Mouse (Mus musculus) erythroid progenitor cell, adult 5-6 weeks (primary cell): ENCODE measurements around the gene Adamts14. TPM values are rescaled to one million over a fixed set of nuclear protein-coding genes. Genes with fewer than 3 reads are reported as not detected.

Experiments used
- ATAC-seq: replicated peaks from 2 replicates; pipeline ENCODE4 v1.8.0; 2016; ENCODE audit warnings: moderate number of reproducible peaks, mild to moderate bottlenecking, moderate TSS enrichment, inconsistent platforms; ENCODE audit not compliant: poor library complexity, low FRiP score, severe bottlenecking
- total RNA-seq, 2 experiments: library from RNA; stranded (forward) in 1 of 2; stranded (reverse) in 1 of 2; fragments of 150-400 nt in 1 of 2; fragments of 186-747, 209-891 nt in 1 of 2; gene quantifications; 2 replicates each; pipeline versions ENCODE4 v1.2.3 to v1.2.4; 2015 to 2017; ENCODE audit warnings: low replicate concordance in 2 of 2

The Adamts14 gene
- total RNA-seq, 2 experiments from 2014 or later, result 1.3 TPM; not detected in 1

DNA sequence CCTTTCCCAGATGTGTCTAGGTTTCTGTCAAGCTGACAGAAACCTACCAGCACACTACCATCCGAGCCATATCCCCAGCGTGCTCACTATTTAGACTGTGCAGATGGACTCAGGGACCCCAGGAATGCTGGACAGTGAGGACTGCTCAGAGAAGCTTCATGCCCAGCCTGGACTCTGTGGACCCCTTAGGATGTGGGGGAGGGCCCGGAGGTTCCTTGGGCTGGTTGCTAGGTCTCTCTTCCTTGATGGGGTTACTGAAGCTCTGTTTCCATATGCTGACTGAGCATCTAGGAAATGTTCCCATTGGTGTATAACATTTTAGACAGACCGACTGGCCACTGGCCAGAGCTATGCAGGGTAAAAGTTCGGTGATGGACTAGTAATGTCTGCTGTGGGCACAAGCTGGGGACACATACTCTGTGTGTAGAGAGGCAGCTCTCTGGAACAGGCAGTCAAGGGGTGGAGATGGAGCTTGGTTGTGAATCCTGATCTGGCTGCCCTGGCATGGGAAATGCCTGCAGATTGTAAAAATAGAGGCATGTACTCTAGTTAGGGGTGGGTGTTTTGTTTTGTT lies 77.4 kb downstream of the Adamts14 start:
- ATAC-seq, result no peak

DNA sequence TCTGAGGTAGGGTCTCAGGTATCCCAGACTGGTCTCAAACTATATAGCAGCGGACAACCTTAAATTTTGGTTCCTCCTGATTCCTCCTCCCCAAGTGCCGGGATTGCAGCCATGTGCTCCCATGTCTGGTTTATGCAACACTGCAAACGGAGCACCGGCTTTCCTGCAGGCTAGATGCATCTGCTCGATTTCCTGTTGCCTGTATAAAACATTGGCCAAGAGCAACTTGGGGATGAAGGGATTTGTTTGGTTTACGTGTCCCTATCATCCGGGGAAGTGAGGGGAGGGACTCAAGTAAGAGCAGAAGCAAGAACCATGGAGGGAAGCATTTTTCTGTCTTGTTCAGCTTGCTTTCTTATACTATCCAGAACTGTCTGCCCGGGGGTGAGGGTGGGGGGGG lies 78.0 kb downstream of the Adamts14 start:
- ATAC-seq, result no peak

DNA sequence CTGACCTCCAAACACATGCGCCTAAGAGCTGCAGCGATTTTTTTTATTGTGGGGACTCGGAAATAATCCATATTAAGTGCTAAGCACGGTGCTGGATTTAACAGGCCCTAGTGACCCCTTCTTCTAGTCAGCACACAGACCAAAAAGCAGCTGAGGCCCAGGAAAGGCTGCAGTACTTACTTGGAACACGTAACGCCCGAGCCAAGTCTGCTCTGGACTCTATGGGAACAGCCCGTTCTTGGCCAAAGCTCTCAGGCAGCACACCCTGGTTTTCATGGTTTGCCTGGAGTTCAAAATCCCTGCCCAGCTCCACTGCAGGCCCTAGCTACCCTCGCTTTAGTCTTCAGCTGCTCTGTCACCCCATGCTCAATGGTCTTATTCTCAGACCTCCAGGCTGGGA lies 78.6 kb downstream of the Adamts14 start:
- no peak for ATAC-seq

DNA sequence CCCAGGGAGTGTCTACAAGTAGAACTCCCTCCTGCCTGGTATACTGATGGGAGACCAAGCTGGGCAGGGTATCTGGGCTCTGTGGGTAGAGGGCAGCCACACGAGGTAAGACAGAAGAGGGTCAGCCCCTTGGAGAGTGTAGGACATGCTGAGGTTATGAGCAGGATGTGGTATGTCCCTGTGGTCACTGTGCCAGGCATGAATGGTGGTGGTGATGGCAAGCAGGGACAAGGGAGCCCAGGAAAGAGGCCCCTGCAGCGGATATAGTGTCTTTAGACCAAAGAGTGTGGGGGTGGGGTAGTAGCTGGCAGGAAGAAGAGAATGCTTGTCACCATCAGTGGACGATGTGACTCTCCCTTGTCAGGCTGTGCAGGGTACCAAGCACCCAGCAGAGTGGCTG lies 85.2 kb downstream of the Adamts14 start:
- ATAC-seq, result no peak

DNA sequence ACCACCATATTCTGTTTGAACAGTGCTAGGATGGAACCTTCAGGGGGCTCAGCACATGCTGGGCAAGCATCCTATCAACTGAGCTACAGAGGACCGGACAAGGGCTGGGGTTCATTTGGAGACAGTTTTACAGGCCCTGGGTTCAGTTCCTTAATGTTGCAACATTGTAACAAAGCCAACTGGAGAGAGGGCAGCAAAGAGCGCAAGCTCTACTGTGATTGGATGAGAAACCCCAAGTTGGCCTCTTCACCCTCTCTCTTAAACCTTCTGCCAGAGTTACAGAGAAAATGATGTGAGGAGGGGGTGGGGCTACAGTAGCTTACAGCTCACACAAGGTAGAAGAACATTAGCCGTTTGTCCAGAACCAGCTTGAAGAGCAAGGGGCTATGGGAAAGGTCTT lies 86.2 kb downstream of the Adamts14 start:
- no peak for ATAC-seq

DNA sequence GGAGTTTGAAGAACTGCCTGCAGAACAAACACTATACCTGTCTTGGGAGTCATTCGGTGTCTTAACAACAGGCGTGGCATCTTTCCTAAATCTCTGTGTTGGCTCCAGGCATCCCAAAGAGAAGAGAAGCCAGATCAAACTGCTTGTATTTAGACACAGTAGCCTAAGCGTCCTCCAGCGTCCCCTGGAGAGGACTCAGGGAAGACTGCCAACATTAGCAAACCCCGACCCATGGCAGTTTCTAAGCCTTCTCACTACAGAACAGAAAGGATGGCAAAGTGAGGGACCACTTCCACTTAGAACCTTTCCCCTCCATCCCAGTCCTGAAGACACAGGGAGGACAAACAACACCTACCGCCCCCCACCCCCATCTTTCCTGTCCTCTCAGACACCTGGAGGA lies 93.3 kb downstream of the Adamts14 start:
- ATAC-seq, result no peak

DNA sequence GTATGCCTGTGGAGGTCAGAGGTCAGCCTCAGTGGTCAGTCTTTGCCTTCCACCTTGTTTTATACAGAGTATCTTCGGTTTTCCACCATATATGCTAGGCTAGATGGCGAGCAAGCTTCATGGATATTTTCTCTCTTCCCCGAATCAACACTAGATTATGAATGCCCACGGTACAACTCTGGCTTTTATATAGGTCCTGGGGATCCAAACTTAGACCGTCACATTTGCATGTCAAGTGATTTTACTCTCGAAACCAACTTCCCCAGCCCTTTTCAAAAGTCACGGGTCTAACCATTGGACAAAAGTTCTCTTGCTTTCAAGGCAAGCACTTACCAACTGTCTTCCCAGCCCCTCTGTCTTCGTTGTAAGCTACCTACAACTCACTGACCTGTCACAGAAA lies 94.6 kb downstream of the Adamts14 start:
- no peak for ATAC-seq

DNA sequence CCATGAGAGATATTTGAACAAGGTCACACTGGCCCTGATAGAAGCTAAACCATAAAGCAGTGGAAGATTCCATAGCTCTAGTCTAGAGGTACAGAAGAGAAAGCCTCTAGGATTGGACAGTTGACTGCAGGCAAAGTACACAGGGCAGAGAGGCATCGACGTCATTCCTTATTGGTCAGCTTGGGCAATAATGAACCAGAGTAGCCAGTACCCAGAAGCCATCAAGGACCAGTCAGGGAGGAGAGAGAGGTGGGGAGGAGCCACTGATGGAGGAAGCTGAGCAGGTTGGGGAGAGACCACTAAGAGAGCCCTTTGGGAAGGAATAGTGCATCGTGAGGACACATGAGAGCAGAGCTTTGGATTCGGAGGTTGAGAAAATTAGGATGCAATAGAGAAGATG lies 95.5 kb downstream of the Adamts14 start:
- ATAC-seq, result no peak

DNA sequence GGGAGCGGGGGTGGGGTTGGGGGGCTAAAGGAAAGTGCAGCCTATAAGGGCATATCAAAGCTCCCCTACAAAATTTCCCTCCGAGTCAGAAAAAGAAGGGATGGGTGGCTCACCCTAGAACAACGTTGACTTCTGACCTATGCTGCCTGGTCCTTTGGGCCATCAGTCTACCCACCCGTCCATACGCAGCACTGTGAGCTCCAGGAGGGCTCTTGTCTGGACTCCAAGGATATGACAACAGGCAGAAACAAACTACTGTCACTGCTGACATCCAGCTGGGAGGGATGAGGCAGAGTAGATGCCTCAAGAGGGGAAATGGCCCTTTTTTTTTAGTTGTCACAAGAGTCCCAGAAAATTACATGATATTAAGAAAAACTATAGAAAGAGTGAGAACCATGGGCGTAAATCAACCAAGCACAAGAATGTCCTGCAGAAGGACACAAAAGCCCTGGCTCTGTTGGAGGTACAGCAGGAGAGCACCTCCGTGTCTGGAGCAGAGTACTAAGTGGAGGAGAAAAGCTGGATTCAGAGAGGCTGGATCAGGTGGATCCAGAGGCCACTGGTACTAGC lies 96.9 kb downstream of the Adamts14 start:
- no peak for ATAC-seq

DNA sequence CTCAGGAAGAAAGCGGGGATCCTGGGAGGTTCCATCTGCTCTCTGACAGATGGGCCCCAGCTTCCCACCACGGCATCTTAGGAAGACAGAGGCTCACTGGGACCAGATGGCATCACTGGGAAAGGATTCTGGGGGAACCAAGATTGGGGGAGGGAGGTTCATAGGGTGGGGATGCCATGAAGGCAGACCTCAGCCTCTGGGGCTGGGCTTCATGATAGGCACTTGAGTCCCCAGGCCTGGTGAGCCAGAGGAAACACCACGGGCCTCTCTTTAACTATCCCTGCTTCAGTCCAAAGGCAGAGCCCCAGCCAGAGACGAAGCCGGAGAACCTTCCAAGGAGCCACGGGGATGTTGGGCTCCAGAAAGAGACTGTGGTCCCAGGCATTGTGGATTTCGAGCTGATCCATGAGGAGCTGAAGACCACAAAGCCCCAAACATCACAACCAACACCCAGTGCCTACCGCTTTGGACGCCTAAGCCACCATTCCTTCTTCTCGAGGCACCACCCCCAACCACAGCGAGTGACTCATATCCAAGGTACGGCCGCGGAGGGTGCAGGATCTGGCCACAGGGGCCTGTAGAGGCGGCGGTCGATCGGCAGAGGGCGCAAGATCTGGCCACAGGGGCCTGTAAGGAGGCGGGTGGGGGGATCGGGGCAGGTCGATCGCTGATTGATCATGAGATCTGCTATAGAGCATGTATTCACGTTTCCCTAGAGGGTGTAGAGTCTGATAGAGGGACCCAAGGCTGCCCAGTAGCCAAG lies 97.6 kb downstream of the Adamts14 start:
- no peak for ATAC-seq

DNA sequence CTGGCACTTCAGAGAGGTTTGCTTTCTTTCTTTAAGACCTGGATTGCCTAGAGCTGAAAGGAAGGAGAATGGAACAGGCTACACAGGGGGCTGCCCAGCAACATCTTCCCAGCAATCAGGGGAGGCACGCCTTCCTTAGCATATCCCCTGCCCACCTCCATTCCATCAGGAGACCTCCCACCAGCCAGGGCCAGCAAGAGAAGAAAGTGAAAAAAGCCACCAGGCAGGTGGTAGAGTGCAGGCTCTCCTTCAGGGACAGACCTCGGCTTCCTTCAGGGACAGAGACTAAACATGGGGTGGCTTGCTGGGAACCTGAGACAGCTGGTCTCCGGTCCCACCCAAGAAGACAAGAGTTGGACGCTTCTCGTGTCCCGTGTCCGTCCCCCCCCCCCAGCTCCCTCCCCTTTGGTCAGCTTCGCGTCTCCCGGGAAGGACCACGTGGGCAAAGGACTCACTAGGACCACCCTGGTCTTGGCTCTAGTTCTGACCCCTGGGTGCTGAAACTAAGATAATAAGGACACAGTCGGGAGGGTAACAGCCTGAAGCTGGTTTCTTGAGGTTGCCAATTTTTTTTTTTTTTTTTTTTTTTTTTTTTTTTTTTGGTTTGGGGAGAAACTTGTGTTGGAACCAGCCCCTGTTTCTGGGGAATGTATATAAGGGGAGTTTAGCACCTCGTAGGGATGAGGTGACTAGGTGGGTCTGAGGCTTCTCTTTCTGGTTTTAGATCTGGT lies 98.4 kb downstream of the Adamts14 start:
- no peak for ATAC-seq

DNA sequence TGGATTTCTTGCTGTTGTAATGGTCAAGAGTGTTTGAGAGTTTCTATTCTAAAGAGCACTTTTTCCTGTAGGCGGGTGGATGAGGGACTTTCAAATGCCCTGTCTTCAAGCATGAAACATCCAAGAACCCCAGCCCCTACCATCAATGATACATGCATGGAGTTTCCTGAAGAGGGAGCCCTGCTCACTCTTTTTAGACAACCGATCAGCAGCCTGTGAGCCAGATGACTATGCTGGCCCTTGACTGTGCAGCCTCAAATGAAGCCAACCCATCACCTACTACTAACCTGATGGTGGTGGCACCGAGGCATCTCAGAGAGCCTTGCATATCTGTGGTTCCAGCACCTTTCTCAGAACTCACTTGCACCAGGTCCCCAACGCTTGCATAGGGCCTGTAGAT lies 100.7 kb downstream of the Adamts14 start:
- ATAC-seq, result no peak

DNA sequence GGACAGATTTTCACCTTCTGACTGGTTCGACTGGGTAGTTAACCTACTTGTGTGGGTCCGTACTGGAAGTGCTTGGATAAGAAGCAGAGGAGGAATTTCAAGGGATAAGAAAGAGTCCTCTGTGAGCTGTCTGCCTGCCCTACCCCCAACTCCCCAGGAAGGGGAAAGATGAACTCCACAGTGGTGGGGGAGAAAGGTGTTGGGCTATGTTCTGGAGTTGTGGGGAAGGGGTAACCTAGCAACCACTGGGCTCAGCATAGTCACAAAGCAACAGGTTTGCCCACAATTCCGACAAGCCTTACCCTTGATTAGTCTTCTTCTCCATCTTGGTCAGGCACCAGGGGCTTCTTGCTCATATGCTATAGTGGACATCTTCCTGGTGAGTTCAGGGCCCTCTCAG lies 101.6 kb downstream of the Adamts14 start, which contains the start of gene Tbata:
Gene Tbata, plus strand, starts transcription at position 301 of the 400 bp plus-strand sequence.
- ATAC-seq, result no peak

DNA sequence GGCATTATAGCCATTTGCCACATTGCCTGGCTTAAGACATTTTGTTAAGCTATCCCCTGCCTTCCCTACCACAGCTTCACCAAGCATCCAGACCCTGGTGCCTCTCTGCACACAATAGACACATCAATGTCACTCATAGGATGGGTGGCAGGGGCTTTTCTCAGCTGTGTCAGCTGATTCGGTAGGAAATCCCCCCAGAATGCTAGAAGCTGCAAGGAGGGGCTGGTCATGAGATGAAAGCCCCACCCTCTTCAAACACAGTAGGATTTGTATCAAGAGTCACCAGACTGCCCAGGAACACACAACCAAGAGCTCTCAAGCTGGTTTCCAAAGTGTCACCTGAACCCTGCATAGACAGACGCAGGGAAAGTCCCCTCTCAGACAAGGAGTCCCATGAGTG lies 104.8 kb downstream of the Adamts14 start:
- no peak for ATAC-seq

DNA sequence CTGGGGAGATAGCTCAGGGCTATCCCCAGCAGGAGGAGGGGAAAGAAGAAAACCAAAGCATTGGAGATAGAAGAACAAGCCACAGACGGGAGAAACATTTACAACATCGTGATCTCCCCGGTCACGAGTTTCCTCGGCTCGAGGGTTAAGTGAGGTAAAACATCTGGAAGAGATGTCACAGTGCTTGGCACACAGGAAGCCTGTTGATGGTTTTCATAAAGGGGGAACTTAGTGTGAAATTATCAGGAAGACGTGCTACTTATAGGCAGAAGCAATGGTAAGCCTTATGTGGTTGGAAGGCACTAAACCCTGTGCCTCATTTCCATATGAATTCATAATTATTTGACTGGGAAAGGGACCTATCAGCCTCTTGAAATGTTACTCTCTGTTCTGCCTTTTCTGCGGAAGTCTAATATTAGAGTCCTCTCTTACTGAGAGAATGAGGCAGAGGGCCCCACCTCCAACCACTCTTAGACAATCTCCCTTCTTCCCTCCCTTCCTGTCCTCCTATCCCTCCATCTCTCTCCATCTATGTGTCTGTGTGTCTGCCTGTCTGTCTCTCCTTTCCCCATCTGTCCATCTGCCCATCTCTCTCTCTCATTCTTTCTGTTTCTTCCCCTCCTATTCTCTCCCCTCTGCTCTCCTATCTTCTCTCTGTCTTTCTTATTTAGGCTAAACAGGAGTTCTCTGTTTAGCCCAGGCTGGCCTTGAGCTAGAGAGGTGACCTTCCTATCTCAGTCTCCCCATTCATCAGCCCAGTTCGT lies 105.7 kb downstream of the Adamts14 start:
- no peak for ATAC-seq

DNA sequence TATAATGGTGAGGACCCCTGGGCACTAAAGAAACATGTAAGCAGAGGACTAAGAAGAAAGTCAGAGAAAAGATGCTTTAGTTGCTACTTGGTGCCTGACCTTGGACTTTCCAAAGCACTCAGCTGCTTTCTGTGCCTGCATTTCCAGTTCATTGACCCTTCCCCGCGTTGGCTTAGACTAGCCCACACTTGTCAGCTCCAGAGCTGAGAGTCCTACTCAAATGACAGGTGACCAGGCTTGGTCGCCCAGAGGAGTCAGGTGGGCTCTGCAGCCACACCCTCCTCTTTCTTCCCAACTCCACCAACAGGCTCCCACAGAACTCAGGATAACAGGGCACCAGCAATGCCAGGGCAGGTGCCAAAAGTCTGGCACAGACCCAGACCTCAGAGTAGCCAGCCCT lies 110.9 kb downstream of the Adamts14 start:
- no peak for ATAC-seq

DNA sequence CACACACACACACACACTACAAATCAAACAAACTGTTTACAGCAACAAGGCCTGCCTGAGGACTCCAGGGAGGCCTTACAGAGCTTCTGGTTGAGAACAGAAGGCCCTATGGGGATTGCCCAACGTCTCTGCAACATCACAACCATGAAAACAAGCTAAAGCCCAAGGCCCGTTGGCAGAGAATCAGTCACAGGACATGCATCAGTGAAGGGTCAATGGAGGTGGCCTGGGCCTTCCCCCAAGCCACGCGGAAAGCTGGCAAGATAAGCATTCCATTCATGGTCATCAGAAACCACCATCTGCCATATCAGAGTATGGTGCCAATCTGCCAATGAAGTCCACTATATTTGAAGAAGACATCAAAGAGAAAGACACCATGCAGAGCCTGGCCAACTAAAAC lies 112.6 kb downstream of the Adamts14 start:
- no peak for ATAC-seq

DNA sequence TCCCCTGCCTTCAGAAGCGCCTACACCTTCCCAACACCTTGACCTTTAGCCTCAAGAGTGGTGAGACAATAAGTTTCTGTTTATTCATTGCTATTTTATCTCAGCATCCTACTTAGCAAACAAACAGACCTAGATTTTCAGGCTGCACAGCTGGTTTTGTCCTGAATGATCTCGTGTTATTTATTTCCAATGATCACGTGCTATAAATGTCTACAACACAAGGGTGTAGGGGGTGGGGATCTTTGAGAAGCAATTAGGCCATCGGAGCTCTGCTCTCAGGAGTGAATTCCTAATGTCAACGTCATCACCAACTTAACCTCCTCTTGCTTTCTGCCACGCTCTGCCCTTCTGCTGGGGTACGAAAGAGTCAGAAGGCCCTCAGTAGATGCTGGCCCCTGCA lies 113.1 kb downstream of the Adamts14 start:
- ATAC-seq, result no peak

DNA sequence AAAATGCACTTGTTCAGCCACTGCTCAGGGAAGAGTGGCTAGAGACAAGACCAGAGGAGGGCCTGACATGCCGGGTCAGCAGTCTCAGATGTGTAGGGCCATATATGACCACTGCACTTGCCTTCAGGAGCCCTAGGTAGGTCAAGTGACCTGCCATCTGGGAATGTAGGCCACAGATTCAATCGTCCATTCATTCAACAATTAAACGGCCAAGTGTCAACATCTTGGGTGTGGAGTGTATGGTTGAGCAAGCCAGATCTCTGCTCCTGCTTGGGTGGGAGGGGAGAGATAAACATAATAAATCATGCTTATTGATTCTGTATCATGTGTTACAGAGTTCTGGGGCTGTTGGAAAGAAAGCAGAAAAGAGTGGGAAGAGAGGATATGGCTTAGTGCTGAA lies 114.6 kb downstream of the Adamts14 start:
- ATAC-seq, result no peak

DNA sequence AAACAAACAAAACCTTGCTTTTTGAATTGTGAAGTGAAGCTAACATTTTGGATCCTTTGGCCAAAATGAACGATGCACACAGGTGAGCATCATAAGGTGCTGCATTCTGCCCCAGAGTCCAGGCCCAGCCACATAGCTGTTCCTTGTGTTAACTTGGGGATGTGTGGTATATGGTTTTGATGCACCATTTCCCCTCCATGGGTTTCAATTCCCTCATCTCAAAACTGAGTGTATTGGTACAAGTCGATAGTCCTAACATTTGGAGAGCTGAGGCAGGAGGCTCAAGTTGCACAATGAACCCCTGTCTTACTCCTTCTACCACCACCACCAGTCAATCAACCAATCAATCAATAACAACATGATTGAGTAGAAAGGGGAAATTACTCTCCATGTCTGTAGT lies 116.8 kb downstream of the Adamts14 start:
- ATAC-seq, result no peak
